Mouse (Mus musculus) intestine, embryonic 16.5 days (tissue): ENCODE measurements around the gene Rasl11a. TPM values are rescaled to one million over a fixed set of nuclear protein-coding genes. Genes with fewer than 3 reads are reported as not detected.
"Not testable (repeated sequence)": the region's sequence is repeated elsewhere in the genome, so short reads cannot be mapped to it uniquely, and the experiment has no call there.

Experiments
- ATAC-seq: fragments of 200-750 bp; cut with Nextera tagmentation; 2 replicates; pipeline ENCODE4 v1.8.0; 2017; ENCODE audit warnings: moderate TSS enrichment, moderate library complexity
- H3K27ac ChIP-seq: fragments of 300-500 bp; sonication (generic); 2 replicates; pipeline ENCODE4 v1.5.1; 2014; ENCODE audit warnings: mild to moderate bottlenecking, low read length
- H3K27me3 ChIP-seq: fragments of 300-500 bp; sonication (generic); replicated peaks from 2 replicates; pipeline ENCODE4 v1.6.1; 2014; ENCODE audit warnings: low read length, control low read depth, mixed read lengths; ENCODE audit not compliant: control insufficient read depth, insufficient read depth
- H3K36me3 ChIP-seq: fragments of 300-500 bp; sonication (generic); 2 replicates; pipeline ENCODE4 v1.6.1; 2014; ENCODE audit warnings: low read length, control low read depth; ENCODE audit not compliant: control insufficient read depth, insufficient read depth
- H3K4me1 ChIP-seq: fragments of 300-500 bp; sonication (generic); 2 replicates; pipeline ENCODE4 v1.6.1; 2014; ENCODE audit warnings: low read length, control low read depth, mixed read lengths; ENCODE audit not compliant: control insufficient read depth, insufficient read depth
- H3K4me2 ChIP-seq: fragments of 300-500 bp; sonication (generic); 2 replicates; pipeline ENCODE4 v1.6.1; 2014; ENCODE audit warnings: low read depth, low read length, control low read depth
- H3K4me3 ChIP-seq: fragments of 300-500 bp; sonication (generic); 2 replicates; pipeline ENCODE4 v1.5.1; 2014; ENCODE audit warnings: mild to moderate bottlenecking, low read length
- H3K9ac ChIP-seq: fragments of 300-500 bp; sonication (generic); 2 replicates; pipeline ENCODE4 v1.6.1; 2014; ENCODE audit warnings: low read depth, low read length
- H3K9me3 ChIP-seq: fragments of 300-500 bp; sonication (generic); 2 replicates; pipeline ENCODE4 v1.6.1; 2016; ENCODE audit warnings: low read length, control low read depth; ENCODE audit not compliant: control insufficient read depth
- WGBS: fragments of 180-500 bp; shearing (Covaris S2); extraction: QIAGEN DNeasy Blood & Tissue Kit; methylation state at CpG from one replicate; pipeline ENCODE4 v1.1.7; 2014; 5-methylcytosine and 5-hydroxymethylcytosine counted together
- polyA plus RNA-seq: library from polyadenylated mRNA; unstranded; fragments of >200 nt; fragmentation: Nextera tagmentation; extraction: Ambion mirVana; gene quantifications from 2 replicates; pipeline ENCODE4 v1.2.1, GENCODE M21; 2015

The Rasl11a gene
- polyA plus RNA-seq, 1 experiment from 2014 or later: 28.3 TPM

DNA sequence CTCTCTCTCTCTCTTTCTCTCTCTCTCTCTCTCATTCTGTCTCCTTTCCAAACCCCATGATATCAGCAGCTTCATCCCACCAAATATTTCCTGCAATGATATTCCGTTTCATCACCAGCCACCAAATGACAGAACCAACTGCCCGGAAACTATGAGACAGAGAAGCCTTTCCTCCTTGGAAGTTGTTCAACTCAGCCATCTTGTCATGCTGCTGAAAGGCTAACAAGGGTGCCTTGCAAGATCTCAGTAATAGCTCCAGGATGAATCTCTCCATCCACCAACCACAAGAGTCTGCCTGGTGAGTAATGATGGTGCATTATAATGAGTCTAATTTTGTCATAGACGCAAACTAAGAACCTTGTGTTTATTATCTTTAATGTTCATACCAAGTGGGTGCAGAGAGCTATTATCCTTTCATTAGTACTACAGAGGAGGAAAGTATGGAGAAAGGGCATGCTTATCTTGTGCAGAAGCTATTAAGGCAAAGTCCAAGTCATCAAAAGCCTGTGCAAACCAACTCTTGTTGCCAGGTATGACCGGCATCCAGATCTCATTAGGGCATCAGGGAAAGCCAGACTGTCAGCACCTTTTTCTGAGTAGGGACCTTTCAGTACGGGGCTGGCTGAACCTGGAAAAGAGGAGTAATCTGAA is 28.2 kb downstream of the Rasl11a start:
- Histone ChIP-seq H3K4me1 (0 out of 2 replicates have a peak, but pooled peaks cover 2% of the 10 kb centered on the region), H3K4me3 (no peak overlapping the region), H3K27me3 (no peaks in the 10 kb centered on the region), H3K36me3 (no peaks in the 10 kb centered on the region), H3K27ac (no peak overlapping the region), H3K9me3 (peaks cover 4% of the 10 kb centered on the region; the same call in 1 of the 2 replicates), H3K4me2 (no peak overlapping the region), H3K9ac (no peak overlapping the region)
- peak; percentile 77 for ATAC-seq
- 71% methylated on average over 5 of the region's 5 CpGs for WGBS

DNA sequence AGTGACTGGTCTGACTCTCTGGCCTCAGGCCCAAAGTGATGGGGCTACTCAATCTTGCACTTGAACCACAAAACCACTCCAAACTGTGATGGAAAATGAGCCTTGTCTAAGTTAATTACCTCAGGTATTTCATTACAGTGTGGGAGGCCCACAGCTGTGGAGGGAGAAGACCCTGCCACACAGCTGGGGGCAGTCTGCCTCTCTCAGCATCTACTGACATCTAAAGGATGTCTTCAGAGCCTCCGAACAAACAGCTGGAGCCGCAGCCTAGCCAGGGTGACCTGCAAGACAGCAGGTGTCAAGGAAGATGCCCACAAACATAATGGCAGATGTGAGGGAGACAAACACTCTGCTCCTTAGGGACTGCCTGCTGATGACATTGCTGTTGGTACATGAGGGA is 31.2 kb downstream of the Rasl11a start:
- no peaks in the 10 kb centered on the region for H3K36me3 ChIP-seq
- ATAC-seq: no peak
- 81% methylated on average over 2 of the region's 2 CpGs for WGBS

DNA sequence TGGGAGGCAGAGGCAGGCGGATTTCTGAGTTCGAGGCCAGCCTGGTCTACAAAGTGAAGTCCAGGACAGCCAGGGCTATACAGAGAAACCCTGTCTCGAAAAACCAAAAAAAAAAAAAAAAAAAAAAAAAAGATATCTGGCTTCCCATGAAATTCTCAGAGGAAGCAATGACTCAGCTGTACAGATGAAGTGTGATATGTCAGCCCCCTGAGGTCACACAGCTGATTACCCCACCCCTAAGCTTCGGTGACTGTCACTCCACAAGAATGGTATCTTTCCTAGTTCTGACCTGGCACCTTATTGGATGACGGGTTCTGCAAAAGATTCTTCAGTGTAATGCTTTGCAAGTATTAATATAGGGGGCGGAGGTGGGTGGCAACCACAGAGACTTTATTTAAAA is 33.0 kb downstream of the Rasl11a start:
- not testable (repeated sequence) for H3K4me3 ChIP-seq, H3K27ac ChIP-seq, H3K9me3 ChIP-seq, H3K4me2 ChIP-seq, H3K27me3 ChIP-seq, ATAC-seq, H3K9ac ChIP-seq, H3K36me3 ChIP-seq, H3K4me1 ChIP-seq
- 77% methylated on average over 4 of the region's 6 CpGs for WGBS

More for the DNA sequence above, 31.2 kb downstream of the Rasl11a start:
- H3K4me3 ChIP-seq: no peak overlapping the region
- H3K27me3 ChIP-seq: no peaks in the 10 kb centered on the region
- no peak overlapping the region for H3K9ac ChIP-seq
- H3K4me2 ChIP-seq: no peak overlapping the region
- no peaks in the 10 kb centered on the region for H3K4me1 ChIP-seq
- peaks cover 4% of the 10 kb centered on the region; the same call in 1 of the 2 replicates for H3K9me3 ChIP-seq
- no peak overlapping the region for H3K27ac ChIP-seq

DNA sequence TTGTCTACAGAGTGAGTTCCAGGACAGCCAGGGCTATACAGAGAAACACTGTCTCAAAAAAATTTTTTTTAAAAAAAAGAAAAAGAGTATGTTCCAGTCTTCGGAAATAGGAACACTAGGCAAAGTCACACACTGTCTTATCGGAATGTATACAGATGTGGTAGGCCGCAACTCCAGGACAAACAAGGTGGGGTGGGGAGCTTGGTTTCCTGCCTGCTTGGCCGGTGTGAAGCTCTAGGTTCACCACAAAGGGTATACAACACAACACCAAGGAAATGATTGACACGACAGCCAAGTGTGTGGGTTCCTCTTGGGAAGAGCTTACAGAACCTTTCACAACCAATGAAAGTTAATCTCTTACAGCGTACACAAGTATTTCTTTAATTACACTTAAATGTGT is 37.4 kb downstream of the Rasl11a start:
- no peaks in the 10 kb centered on the region for H3K27me3 ChIP-seq
- no peaks in the 10 kb centered on the region for H3K4me1 ChIP-seq
- H3K9me3 ChIP-seq: no peaks in the 10 kb centered on the region
- no peaks in the 10 kb centered on the region for H3K36me3 ChIP-seq
- no peak overlapping the region for H3K4me2 ChIP-seq
- 81% methylated on average over 6 of the region's 6 CpGs for WGBS
- H3K9ac ChIP-seq: no peak overlapping the region
- no peak overlapping the region for H3K27ac ChIP-seq
- H3K4me3 ChIP-seq: no peak overlapping the region
- ATAC-seq: no peak

DNA sequence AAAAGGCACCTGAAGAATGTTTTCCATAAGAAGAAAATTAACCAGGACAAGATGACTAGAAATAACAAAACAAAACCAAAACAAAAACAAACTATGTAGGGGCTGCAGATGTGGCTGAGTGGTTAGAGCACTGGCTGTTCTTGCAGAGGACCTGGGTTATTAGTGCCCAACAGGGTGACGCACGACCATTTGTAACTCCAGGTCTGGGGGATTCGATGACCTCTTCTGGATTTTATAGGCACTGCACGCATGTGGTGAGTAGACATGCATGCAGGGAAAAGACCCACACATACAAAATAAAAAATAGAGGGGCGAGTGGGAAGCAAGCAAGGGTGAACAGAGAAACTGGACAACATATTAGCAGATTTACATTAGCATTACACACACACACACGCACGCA is 38.2 kb downstream of the Rasl11a start:
- no peak for ATAC-seq
- no peak overlapping the region for H3K4me2 ChIP-seq
- no peaks in the 10 kb centered on the region for H3K9me3 ChIP-seq
- no peak overlapping the region for H3K27ac ChIP-seq
- no peaks in the 10 kb centered on the region for H3K4me1 ChIP-seq
- H3K36me3 ChIP-seq: no peaks in the 10 kb centered on the region
- H3K4me3 ChIP-seq: no peak overlapping the region
- H3K9ac ChIP-seq: no peak overlapping the region
- WGBS: 82% methylated on average over 7 of the region's 7 CpGs
- no peaks in the 10 kb centered on the region for H3K27me3 ChIP-seq

DNA sequence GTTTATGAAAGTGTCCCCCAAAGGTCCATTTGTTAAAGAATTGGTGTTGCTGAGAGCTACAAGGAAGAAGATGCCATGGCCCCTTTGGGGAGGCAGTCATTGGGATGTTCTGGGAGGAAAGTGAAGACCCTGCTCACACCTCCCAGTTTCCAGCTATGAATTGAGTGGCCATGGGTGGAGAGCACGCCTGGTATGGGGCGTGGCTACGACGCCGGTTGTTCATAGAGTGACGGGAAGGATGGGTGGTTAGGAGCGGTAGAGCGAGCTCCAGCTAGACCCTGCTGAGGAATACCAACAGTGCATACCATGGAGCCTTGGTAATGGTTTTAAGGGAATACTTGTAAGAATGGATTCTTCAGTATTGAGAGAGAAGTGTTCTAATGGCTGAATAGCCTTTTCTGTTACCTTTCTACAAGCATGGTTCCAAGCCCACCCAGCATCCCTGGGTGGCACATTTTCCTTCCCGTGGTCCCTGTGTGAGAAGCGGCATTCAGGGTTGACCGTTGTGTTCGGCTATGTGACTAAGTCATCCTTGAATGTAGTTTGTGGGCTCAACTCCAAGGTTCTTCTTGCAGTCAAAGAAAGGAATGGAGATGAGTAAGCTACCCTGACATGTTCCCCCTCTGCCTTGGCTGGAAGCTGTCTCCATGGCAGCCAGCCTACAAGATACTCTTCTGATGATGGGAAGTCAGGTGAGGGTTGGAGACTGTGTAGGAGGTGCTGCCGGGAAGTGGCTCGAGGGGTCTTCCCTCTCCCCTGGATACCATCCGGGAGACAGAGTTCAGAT is 38.8 kb downstream of the Rasl11a start:
- Histone ChIP-seq H3K4me1 (no peaks in the 10 kb centered on the region), H3K36me3 (no peaks in the 10 kb centered on the region), H3K9ac (no peak overlapping the region), H3K9me3 (no peaks in the 10 kb centered on the region), H3K27me3 (no peaks in the 10 kb centered on the region), H3K4me3 (no peak overlapping the region), H3K4me2 (no peak overlapping the region), H3K27ac (no peak overlapping the region)
- 84% methylated on average over 15 of the region's 15 CpGs for WGBS
- no peak for ATAC-seq

DNA sequence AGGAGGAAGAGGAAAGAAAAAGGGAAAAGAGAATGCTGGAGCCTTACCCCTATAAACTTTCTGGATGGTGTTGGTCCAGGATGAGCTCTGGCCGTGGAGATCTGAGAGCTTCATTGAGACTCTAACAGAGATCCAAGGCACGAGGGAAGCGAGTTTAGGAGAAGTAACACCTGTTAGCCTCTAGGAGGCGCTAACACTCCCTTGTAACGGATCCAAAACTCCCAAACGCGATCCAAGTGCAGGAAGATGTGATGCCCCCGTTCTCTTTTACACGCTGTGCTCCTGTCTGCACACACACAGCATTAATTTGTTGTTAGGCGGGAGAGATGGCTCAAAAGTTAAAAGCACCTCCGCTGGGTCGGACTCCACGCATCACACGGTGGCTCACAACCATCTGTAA is 46.3 kb downstream of the Rasl11a start:
- WGBS: 18% methylated on average over 14 of the region's 14 CpGs
- Histone ChIP-seq H3K4me2 (no peak overlapping the region), H3K4me3 (no peak overlapping the region), H3K9ac (no peak overlapping the region), H3K4me1 (no peaks in the 10 kb centered on the region), H3K36me3 (no peaks in the 10 kb centered on the region), H3K27ac (no peak overlapping the region), H3K9me3 (no peaks in the 10 kb centered on the region), H3K27me3 (no peaks in the 10 kb centered on the region)
- no peak for ATAC-seq

DNA sequence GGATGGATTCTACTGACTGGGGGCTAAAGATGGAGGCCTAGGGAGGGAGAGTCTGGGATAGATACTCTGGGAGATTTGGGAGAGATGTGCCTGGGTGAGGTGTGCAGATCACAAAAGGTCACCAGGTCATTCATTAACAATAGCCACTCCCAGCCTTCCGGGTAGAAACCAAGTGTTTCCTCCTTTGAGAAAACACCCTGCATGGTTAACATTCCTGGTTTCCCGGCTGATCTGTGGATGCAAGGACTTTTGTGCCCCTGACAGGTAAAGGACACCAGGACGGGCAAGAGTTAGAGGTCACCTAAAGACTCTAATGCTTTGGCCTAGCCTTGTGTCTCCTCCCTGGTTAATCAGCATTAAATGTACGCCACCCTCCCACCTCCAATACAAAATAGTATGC is 48.0 kb downstream of the Rasl11a start:
- no peaks in the 10 kb centered on the region for H3K9me3 ChIP-seq
- H3K27ac ChIP-seq: no peak overlapping the region
- H3K36me3 ChIP-seq: no peaks in the 10 kb centered on the region
- H3K4me1 ChIP-seq: no peaks in the 10 kb centered on the region
- H3K9ac ChIP-seq: no peak overlapping the region
- H3K27me3 ChIP-seq: no peaks in the 10 kb centered on the region
- H3K4me3 ChIP-seq: no peak overlapping the region
- H3K4me2 ChIP-seq: no peak overlapping the region
- 78% methylated on average over 4 of the region's 4 CpGs for WGBS
- ATAC-seq: no peak

DNA sequence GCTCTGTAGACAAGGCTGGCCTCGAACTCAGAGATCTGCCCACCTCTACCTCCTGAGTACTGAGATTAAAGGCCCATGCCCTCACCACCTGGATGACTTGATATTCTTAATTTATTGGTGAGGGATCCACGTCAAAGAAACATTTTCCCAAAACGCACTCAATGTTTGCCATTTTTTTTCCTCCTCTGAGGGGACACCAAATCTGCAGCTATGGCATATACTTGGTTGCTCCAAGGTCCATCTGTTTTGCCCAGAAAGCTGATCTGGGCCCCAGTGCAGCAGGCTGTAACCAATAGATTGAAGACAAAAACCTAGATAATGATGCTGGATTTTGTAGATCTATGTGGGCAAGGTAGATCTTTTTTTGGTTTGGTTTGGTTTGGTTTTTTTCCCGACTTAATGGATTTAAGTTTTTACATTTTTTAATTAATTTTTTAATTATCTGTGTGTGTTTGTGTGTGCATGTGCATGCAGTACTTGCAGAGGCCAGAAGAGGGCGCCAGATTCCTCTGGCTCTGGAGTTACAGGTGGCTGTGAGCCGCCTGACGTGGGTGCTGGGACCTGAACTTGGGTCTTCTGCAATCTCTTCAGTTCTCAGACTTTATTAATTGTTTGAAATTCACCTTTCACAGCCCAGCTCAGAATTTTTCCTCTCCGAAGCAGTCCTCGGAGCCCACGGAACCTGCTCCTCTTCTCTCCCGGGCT is 48.8 kb downstream of the Rasl11a start:
- no peak overlapping the region for H3K9ac ChIP-seq
- H3K4me3 ChIP-seq: no peak overlapping the region
- H3K36me3 ChIP-seq: no peaks in the 10 kb centered on the region
- no peak for ATAC-seq
- no peak overlapping the region for H3K27ac ChIP-seq
- no peak overlapping the region for H3K4me2 ChIP-seq
- 86% methylated on average over 11 of the region's 11 CpGs for WGBS
- no peaks in the 10 kb centered on the region for H3K27me3 ChIP-seq
- no peaks in the 10 kb centered on the region for H3K9me3 ChIP-seq
- no peaks in the 10 kb centered on the region for H3K4me1 ChIP-seq
